Mouse (Mus musculus) CD8-positive naive resting alpha-beta T cell, adult 2 months (primary cell): ENCODE results near the gene Wipf3.

Experiments
- DNase-seq, 2 experiments: peaks; one replicate each; pipeline ENCODE4 v3.0.0; 2022; ENCODE audit warnings: low read depth in 2 of 2, low spot score in 2 of 2

Gene Wipf3

DNA sequence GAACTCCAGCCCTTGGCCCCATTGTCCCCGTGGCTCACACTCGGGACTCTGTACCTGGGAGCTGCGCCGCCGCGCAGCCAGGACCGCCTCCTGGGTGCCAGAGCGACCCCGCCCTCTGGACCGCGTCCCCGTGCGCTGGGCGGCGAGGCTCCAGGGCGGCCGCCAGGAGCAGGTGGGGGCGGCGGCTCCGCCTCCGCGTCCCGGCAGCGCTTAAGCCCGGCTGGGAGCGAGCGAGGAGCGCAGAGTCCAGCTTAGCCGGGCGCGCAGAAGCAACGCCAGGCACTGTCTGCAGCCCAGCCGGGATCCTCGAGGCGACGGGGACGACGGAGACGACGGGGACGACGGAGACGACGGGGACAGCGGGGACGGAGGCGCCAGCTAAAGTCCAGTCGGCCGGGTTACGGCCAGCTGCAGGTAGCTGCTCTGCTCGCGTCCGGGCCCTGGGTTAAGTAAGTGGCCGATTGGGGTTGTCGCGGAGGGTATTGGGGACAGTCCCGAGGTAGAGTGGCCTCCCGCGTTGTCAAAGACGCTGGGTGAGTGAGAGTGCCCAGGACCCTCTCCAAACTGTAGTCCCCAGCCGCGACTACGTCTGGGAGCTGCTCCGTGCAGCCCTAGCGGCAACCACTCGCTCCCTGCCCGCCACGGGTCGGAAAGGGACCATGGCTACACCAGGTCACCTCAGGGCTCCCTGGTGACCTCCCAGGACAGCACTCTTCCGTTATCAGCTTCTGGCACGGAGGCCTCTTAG, at the start of gene Wipf3:
Gene Wipf3 (plus strand): TSS at position 157 of the 748 bp plus-strand sequence.
- no peak for DNase-seq

- no peak for DNase-seq
Measured at GRCm38 (mm10) chr6:54382636-54383035, 46.8 kb upstream of the Wipf3 start.

DNA sequence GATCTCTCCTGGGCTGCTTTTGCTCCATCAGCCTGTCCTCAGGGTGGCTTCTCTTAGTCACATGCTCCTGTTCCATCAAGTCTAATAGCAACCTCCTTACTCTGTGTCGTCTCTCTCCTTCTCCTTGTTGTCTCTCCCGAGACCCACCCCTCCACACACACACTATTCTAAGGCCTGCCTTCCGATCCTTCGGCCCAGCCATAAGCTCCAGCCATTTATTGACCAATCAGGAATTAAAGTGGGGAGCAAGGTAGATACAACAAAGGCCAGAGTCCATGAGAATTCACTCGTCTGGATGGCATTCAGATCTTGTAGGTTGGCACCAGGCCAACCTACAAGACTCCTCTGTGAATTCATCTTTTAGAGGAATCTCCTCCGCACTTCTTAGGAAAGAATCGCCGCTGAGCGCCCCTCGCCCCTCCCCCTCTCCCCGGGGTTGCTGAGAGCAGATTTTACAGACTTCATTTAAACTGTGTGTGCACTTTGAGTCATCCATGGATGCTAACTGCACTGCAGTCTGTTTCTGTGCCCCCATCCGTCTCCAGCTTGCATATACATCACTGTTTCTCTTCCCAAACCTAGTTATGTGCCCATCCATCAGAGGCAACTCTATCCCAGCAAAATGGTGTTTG, 45.4 kb upstream of the Wipf3 start:
- DNase-seq: no peak

GRCm38 (mm10) chr6:54384777-54385176, 44.6 kb upstream of the Wipf3 start:
- no peak for DNase-seq

DNA sequence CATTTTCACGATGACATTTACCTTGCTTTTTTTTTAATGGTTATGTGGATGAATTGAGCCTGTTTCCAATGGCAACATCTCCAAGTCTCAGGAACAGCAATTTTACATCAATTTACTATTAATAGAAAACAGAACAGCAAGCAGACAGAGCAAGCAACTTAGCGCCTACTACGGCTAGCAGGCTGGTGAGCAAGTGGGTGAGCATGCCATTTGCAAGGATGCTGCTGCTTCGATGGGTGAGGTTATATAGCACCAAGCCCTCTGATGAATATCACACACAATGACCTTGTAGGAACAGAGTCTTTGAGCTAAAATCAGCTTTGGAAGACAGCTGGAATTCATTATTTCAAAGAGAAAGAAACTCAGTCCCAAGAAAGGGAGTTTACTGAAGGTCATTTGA, 43.0 kb upstream of the Wipf3 start:
- no peak for DNase-seq

DNA sequence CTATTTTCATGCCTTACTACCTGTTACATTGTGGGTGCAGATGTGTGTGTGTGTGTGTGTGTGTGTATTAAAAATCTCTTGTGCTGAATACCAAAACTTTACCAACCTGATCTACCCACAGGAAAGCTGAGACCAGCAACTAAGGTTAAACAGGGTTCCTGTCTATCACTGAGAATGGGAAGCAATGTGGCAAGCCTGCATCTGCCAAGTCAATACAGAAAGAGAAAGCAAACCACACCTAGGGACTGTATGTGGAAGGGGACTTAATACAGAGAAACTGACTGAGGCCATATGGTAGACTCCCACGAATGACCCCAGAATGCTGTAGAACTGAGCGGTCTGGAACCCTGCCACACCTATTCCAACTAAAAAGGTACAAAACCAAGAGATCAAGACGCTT, 42.4 kb upstream of the Wipf3 start:
- no peak for DNase-seq

GRCm38 (mm10) chr6:54387751-54388150, 41.7 kb upstream of the Wipf3 start:
- no peak for DNase-seq

- DNase-seq: no peak
Measured at GRCm38 (mm10) chr6:54388690-54389275, 40.6 kb upstream of the Wipf3 start.

GRCm38 (mm10) chr6:54391765-54392164, 37.6 kb upstream of the Wipf3 start:
- no peak for DNase-seq

DNA sequence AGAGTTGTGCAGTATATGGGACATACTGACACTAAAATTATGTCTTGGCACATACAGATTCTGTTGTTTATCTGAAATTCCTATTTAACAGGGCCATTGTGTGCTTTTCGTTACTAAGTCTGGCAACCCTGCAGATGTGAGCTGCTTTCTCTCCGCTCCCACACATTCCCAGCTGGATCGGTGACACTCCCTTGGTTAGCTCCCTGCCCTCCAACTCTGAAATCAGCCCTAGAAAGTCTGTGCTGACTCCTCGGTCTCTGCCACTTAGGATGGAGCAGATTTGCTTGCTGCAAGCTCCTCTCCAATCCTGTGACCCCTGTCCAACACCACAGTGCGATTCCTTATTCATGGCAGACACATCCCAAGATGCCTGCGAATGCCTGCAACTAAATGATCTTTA, 35.5 kb upstream of the Wipf3 start:
- DNase-seq: no peak

DNA sequence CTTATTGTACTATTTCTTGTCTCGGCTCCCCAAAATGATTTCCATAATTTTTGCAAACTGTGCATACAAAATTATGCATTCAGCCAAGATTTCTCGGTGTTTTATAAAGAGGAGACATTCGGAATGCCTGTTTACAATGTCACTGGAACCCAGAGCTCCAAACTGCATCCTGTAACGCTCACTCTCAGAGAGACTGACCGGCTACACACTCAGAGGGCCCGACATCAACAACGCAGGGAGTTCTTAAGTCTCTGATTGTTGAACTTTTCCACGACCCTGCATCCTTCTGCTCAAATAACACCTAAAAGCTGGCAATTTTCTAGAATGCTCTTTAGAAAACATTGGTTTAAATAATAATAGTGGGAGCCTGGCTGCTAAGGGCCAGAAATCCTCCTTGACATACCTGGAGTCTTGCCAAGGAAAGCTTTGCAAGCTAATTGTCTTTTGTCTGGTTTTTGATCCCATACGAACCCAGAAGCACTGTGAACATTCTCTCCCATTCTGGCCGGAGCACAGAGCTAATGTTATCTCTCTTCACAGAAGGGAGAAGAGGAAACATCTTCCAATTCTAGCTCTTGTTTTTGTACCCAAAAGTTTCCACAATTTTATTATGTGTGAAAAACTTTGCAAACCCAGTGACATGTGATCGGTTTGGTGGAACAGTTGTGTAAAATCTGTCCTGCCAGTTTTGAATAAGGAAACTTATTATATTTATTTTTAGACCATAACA, 30.0 kb upstream of the Wipf3 start:
- DNase-seq: no peak

- DNase-seq: no peak
Measured at GRCm38 (mm10) chr6:54401503-54401902, 27.9 kb upstream of the Wipf3 start.

- DNase-seq: no peak
Measured at GRCm38 (mm10) chr6:54404916-54405315, 24.5 kb upstream of the Wipf3 start.

- DNase-seq: no peak
Measured at GRCm38 (mm10) chr6:54406116-54406515, 23.3 kb upstream of the Wipf3 start.

- no peak for DNase-seq
Measured at GRCm38 (mm10) chr6:54409271-54409670, 20.1 kb upstream of the Wipf3 start.

GRCm38 (mm10) chr6:54410451-54410850, 19.0 kb upstream of the Wipf3 start:
- DNase-seq: no peak

DNA sequence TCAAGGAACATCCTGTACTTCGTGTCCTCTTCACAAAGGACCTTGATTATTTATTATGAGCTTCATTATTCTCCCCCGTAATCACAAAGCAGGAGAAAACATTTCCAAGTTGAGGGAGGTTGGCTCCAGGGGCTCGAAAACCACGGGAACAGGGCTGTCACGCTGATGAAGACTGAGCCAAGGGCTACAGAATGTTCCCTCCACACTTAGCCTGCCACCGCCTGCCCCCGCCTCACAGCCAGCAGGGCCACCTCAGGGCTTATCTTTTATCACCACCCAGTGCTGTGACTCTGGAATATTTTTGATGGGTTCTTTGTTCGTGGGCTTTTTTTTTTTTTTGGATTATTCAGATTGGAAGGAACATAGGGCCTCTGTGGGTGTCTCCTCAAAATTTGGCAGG, 17.8 kb upstream of the Wipf3 start:
- no peak for DNase-seq

- DNase-seq: no peak
Measured at GRCm38 (mm10) chr6:54412879-54413278, 16.5 kb upstream of the Wipf3 start.

GRCm38 (mm10) chr6:54425230-54425629, 4.2 kb upstream of the Wipf3 start:
- no peak for DNase-seq

- DNase-seq: no peak
Measured at GRCm38 (mm10) chr6:54428850-54429446, 455 bp upstream of the Wipf3 start.

GRCm38 (mm10) chr6:54430221-54430620, 818 bp downstream of the Wipf3 start:
- DNase-seq: no peak
